Comparison of ENCODE assay signal across 8 mouse cellular contexts in the genomic region with DNA sequence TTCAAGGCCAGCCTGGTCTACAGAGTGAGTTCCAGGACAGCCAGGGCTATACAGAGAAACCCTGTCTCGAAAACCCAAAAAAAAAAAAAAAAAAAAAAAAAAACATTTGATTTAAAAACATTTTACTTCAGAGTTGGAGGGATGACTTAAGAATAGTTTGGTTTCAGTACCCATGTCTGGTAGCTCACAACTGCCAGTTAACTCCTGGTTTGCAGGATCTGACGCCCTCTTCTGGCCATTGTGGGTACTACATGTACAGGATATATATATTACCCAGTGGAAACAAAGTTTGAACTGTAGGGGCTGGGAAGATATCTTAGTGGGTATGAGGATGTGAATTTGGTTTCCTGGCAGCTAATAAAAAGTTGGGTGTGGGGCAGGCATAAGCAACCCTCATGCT. TPM values are rescaled to one million over a fixed set of nuclear protein-coding genes. Genes with fewer than 3 reads are reported as not detected.
DNase-seq lines count a peak whose midpoint lies in the region; TF ChIP-seq lines count a peak whose summit lies in the region.

No protein-coding gene starts in this region.

- no peak overlapping the region for H3K4me3 ChIP-seq in ES-Bruce4 (ENCODE audit: low read depth, low read length)

- intact Hi-C loops in left cerebral cortex, postnatal 10 days (cut with DNase I): loop anchor here (5.0 kb wide), 1 partner anchor 214 kb away; no protein-coding TSS in a partner anchor

- H3K9ac ChIP-seq in ES-Bruce4 (ENCODE audit: low read depth, poor library complexity, severe bottlenecking): no peak overlapping the region

- peak; percentile 31 for DNase-seq in cerebellum, adult 9-10 months
- no peak for DNase-seq in cerebellum, adult 11 months
- DNase-seq in left cerebral cortex, adult 18-20 months (ENCODE audit: low spot score in 2 of 2): peak; percentile 37 to 60
- DNase-seq in left cerebral cortex, postnatal 10 days (ENCODE audit: extremely low spot score in 1 of 2, low spot score in 2 of 2): no peak
- DNase-seq in lung, postnatal 36 days: peak; percentile 73
- no peak for DNase-seq in ovary, adult 18-20 months (ENCODE audit: low spot score)
- no peak for DNase-seq in adrenal gland, adult 8-10 months

- H3K4me1 ChIP-seq in ES-Bruce4 (ENCODE audit: control insufficient read depth, insufficient read depth, low read length): no peaks in the 10 kb centered on the region

- no peak for TF ChIP-seq EP300 in ES-Bruce4 (IDR thresholded peaks at IDR 0.05; ENCODE audit: insufficient read depth, low read depth, low read length)

- no peaks in the 10 kb centered on the region for H3K27me3 ChIP-seq in ES-Bruce4 (ENCODE audit: control insufficient read depth, insufficient read depth, low read length, poor library complexity, severe bottlenecking)

- TF ChIP-seq POLR2A in ES-Bruce4 (IDR thresholded peaks at IDR 0.05; ENCODE audit: insufficient read depth, low read length): no peak

- TF ChIP-seq CTCF in ES-Bruce4 (IDR thresholded peaks at IDR 0.05; ENCODE audit: low read depth, low read length): peak; percentile 19

- no peak overlapping the region for H3K27ac ChIP-seq in ES-Bruce4 (ENCODE audit: insufficient read depth, low read length)

- H3K9me3 ChIP-seq in ES-Bruce4 (replicated peaks; ENCODE audit: control insufficient read depth, insufficient read depth, low read length, poor library complexity, severe bottlenecking): no peaks in the 10 kb centered on the region

- H3K36me3 ChIP-seq in ES-Bruce4 (ENCODE audit: control insufficient read depth, insufficient read depth, low read length, poor library complexity, severe bottlenecking): no peaks in the 10 kb centered on the region

RNA-seq across cellular contexts. Expression of a gene that starts 27.0 kb away (rescaled TPM):
- 10 to 100 TPM; 17.7 to 22.3 TPM for total RNA-seq in left cerebral cortex, adult 18-20 months (2021)
- 10 to 100 TPM; 24.0 to 25.3 TPM for total RNA-seq in left cerebral cortex, postnatal 10 days (2021)
- 0.60 and 0.64 TPM in 2 replicates for polyA plus RNA-seq in ES-Bruce4 (2011; ENCODE audit: insufficient read depth, insufficient read length, low read depth, missing spikeins)
- total RNA-seq in adrenal gland, adult 8-10 months (2022): 1 to 10 TPM in 2 of 4 experiments, under 1 TPM in 2; 0.59 to 1.8 (median 1.2) TPM

RNA-seq across cellular contexts. Expression of a gene that starts 46.1 kb away (rescaled TPM):
- total RNA-seq in left cerebral cortex, adult 18-20 months (2021): 10 to 100 TPM; 17.6 to 17.8 TPM
- total RNA-seq in left cerebral cortex, postnatal 10 days (2021): 10 to 100 TPM; 26.5 to 28.8 TPM
- 9.3 and 9.6 TPM in 2 replicates for polyA plus RNA-seq in ES-Bruce4 (2011; ENCODE audit: insufficient read depth, insufficient read length, low read depth, missing spikeins)
- 10 to 100 TPM; 22.0 to 24.8 (median 22.9) TPM for total RNA-seq in adrenal gland, adult 8-10 months (2022)

RNA-seq across cellular contexts. Expression of a gene that starts 48.7 kb away (rescaled TPM):
- 10 to 100 TPM; 46.5 to 55.3 TPM for total RNA-seq in left cerebral cortex, adult 18-20 months (2021)
- total RNA-seq in left cerebral cortex, postnatal 10 days (2021): 10 to 100 TPM; 50.8 to 60.9 TPM
- 11.0 and 16.9 TPM in 2 replicates for polyA plus RNA-seq in ES-Bruce4 (2011; ENCODE audit: insufficient read depth, insufficient read length, low read depth, missing spikeins)
- total RNA-seq in adrenal gland, adult 8-10 months (2022): 10 to 100 TPM; 21.0 to 45.5 (median 36.7) TPM

Comparison
In these comparisons a context has a peak if more than half of its experiments do, and no peak if none do; other contexts are left out.
1. DNase-seq: peak in cerebellum, adult 9-10 months (single experiment), left cerebral cortex, adult 18-20 months (2 of 2) and lung, postnatal 36 days (single experiment); none in cerebellum, adult 11 months (single experiment), left cerebral cortex, postnatal 10 days (0 of 2), ovary, adult 18-20 months (single experiment) and adrenal gland, adult 8-10 months (single experiment).
2. RNA of a gene that starts 27.0 kb away (total RNA-seq): 24.0 to 25.3 TPM in left cerebral cortex, postnatal 10 days and 17.7 to 22.3 TPM in left cerebral cortex, adult 18-20 months; 0.59 to 1.8 TPM in adrenal gland, adult 8-10 months; every median in the first group is over 4 times any median in the second.